Mouse (Mus musculus) stomach, postnatal 0 days (tissue): ENCODE measurements around the gene Ret.

Experiments
- CTCF ChIP-seq: IDR thresholded peaks from 2 replicates; pipeline ENCODE4 v1.5.1; 2016; ENCODE audit warnings: antibody characterized with exemption, low read depth, mild to moderate bottlenecking, moderate library complexity
- EP300 ChIP-seq: optimal IDR thresholded peaks from 2 replicates; pipeline ENCODE3; 2016; ENCODE audit warnings: antibody characterized with exemption

DNA sequence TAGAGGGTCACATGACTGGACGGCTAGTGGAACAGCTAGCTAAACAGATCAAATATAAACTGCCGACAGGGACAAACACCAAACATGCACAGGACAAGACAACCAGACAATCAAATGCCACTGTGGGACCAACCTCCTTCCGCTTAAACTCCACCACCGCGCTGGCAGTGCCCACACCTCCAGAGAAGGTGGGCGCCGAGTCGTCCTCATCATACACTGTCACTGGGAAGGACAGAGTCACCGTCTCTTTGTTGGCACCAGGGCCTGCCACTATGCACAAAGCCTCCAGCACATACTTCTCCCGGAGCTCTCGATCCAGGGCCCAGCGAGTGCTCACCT lies 17.5 kb downstream of the Ret start:
- no peak for TF ChIP-seq CTCF
- no peak for TF ChIP-seq EP300
